ENCODE assay signal across 8 mouse cellular contexts in genomic region chr6:72552171-72553078, GRCm38 (mm10). TPM values are rescaled to one million over a fixed set of nuclear protein-coding genes. Genes with fewer than 3 reads are reported as not detected.
DNase-seq lines count a peak whose midpoint lies in the region; ATAC-seq and TF ChIP-seq lines count a peak whose summit lies in the region.

No protein-coding gene starts in this region.

- no peak for DNase-seq in ES-E14 (ENCODE audit: low read depth, low spot score)
- DNase-seq in adrenal gland, postnatal 25 days: peak; percentile 67
- DNase-seq in forebrain, embryonic 11.5 days (ENCODE audit: low spot score): peak; percentile 77
- peak; percentile 76 for DNase-seq in heart, postnatal 25 days (ENCODE audit: low spot score)
- peak; percentile 77 to 87 for DNase-seq in kidney, postnatal 4 days
- peak; percentile 76 for DNase-seq in lung, postnatal 25 days (ENCODE audit: low spot score)
- peak; percentile 70 for DNase-seq in retina, embryonic 14.5 days (ENCODE audit: low spot score)
- DNase-seq in c-Kit-positive CD71-positive TER-119-positive erythroid progenitor cells, embryonic 14.5 days (ENCODE audit: low spot score): no peak

- H3K36me3 ChIP-seq in ES-E14 (ENCODE audit: control insufficient read depth, insufficient read depth, low read length, poor library complexity, severe bottlenecking): no peaks in the 10 kb centered on the region
- H3K36me3 ChIP-seq in forebrain, embryonic 11.5 days (ENCODE audit: control insufficient read depth, insufficient read depth, low read length): no peaks in the 10 kb centered on the region

- H3K4me3 ChIP-seq in ES-E14 (ENCODE audit: insufficient read depth in 1 of 2, low read depth in 1 of 2, low read length in 2 of 2, poor library complexity in 1 of 2, severe bottlenecking in 1 of 2): peak overlapping the region; percentile 28 to 43; a peak in 3 of 4 replicates
- H3K4me3 ChIP-seq in forebrain, embryonic 11.5 days (ENCODE audit: low read depth, low read length): peak overlapping the region; percentile 18

- no peaks in the 10 kb centered on the region for H3K9me3 ChIP-seq in ES-E14 (ENCODE audit: control insufficient read depth, insufficient read depth, low read depth, low read length)
- no peaks in the 10 kb centered on the region for H3K9me3 ChIP-seq in forebrain, embryonic 11.5 days (ENCODE audit: control insufficient read depth, low read length)

- WGBS in forebrain, embryonic 11.5 days: 19% methylated on average over 27 of the region's 27 CpGs

- H3K27me3 ChIP-seq in forebrain, embryonic 11.5 days (ENCODE audit: control insufficient read depth, insufficient read depth, low read length): no peaks in the 10 kb centered on the region

- intact Hi-C loops in heart, postnatal 25 days (cut with DNase I): no loop called here

- peak overlapping the region; percentile 45; the same call in 1 of the 2 replicates for H3K27ac ChIP-seq in ES-E14 (ENCODE audit: insufficient read depth, low read depth, low read length, poor library complexity, severe bottlenecking)
- H3K27ac ChIP-seq in forebrain, embryonic 11.5 days (ENCODE audit: low read depth, low read length): peak overlapping the region; percentile 42; the same call in 1 of the 2 replicates

- in situ Hi-C loops in ES-E14 (cut with MboI; ENCODE audit: low sequenced_read_pairs in 2 of 2, unreplicated experiment in 2 of 2): no loop called here

- no peak overlapping the region; the same call in 1 of the 2 replicates for H3K9ac ChIP-seq in ES-E14 (ENCODE audit: insufficient read depth, low read depth, low read length, poor library complexity, severe bottlenecking)
- H3K9ac ChIP-seq in forebrain, embryonic 11.5 days (ENCODE audit: low read length): peak overlapping the region; percentile 60

- ATAC-seq in forebrain, embryonic 11.5 days (replicated peaks; ENCODE audit: low FRiP score): peak; percentile 87

- peak overlapping the region; percentile 66 for H3K4me2 ChIP-seq in forebrain, embryonic 11.5 days (ENCODE audit: low read depth, low read length, severe bottlenecking)

- peaks cover 2 to 6% of the 10 kb centered on the region in 2 experiments; a peak in 1 of 4 replicates for H3K4me1 ChIP-seq in ES-E14 (ENCODE audit: control insufficient read depth in 2 of 2, insufficient read depth in 2 of 2, low read length in 2 of 2, poor library complexity in 1 of 2)
- H3K4me1 ChIP-seq in forebrain, embryonic 11.5 days (replicated peaks; ENCODE audit: control insufficient read depth, insufficient read depth, low read length): no peaks in the 10 kb centered on the region; the same call in 1 of the 2 replicates

TF ChIP-seq in ES-E14, 5 proteins besides CTCF, POLR2A, EP300 and RAD21:
- TF ChIP-seq CHD2 (IDR thresholded peaks at IDR 0.05; ENCODE audit: low read depth, low read length) (no peak), HCFC1 (IDR thresholded peaks at IDR 0.05; ENCODE audit: borderline replicate concordance, insufficient read depth, low read length) (no peak), ZC3H11A (IDR thresholded peaks at IDR 0.05; ENCODE audit: borderline replicate concordance, low read depth, low read length) (no peak), ZNF384 (IDR thresholded peaks at IDR 0.05; ENCODE audit: low read depth, low read length) (no peak), MAFK (IDR thresholded peaks at IDR 0.05; ENCODE audit: insufficient read depth, low read depth, low read length) (no peak)

RNA-seq across cellular contexts. Expression of gene Capg, which starts 8.2 kb away (rescaled TPM):
- total RNA-seq in ES-E14 (2012; rRNA removed): 41.8 and 58.4 TPM in 2 replicates
- total RNA-seq in adrenal gland, postnatal 25 days (2021): 30.3 and 48.1 TPM in 2 replicates
- 7.1 and 8.4 TPM in 2 replicates for polyA plus RNA-seq in forebrain, embryonic 11.5 days (2014; fragmentation: Nextera tagmentation; extraction: Ambion mirVana)
- total RNA-seq in heart, postnatal 25 days (2021): 1 to 10 TPM; 6.5 to 8.7 TPM

RNA-seq across cellular contexts. Expression of gene Sh2d6, which starts 30.9 kb away (rescaled TPM):
- total RNA-seq in ES-E14 (2012; rRNA removed): not detected in 2 replicates
- total RNA-seq in adrenal gland, postnatal 25 days (2021): 0.39 TPM in 1 of 2 replicates, not detected in the other
- polyA plus RNA-seq in forebrain, embryonic 11.5 days (2014; fragmentation: Nextera tagmentation; extraction: Ambion mirVana): 0.36 and 0.51 TPM in 2 replicates
- not detected for total RNA-seq in heart, postnatal 25 days (2021)

RNA-seq across cellular contexts. Expression of gene Elmod3, which starts 45.8 kb away (rescaled TPM):
- 4.3 and 4.8 TPM in 2 replicates for total RNA-seq in ES-E14 (2012; rRNA removed)
- 23.3 and 24.4 TPM in 2 replicates for total RNA-seq in adrenal gland, postnatal 25 days (2021)
- 15.8 and 16.5 TPM in 2 replicates for polyA plus RNA-seq in forebrain, embryonic 11.5 days (2014; fragmentation: Nextera tagmentation; extraction: Ambion mirVana)
- 10 to 100 TPM; 11.3 to 19.8 TPM for total RNA-seq in heart, postnatal 25 days (2021)

RNA-seq across cellular contexts. Expression of gene Retsat, which starts 45.9 kb away (rescaled TPM):
- 20.2 and 39.6 TPM in 2 replicates for total RNA-seq in ES-E14 (2012; rRNA removed)
- 309 and 334 TPM in 2 replicates for total RNA-seq in adrenal gland, postnatal 25 days (2021)
- 5.3 and 6.3 TPM in 2 replicates for polyA plus RNA-seq in forebrain, embryonic 11.5 days (2014; fragmentation: Nextera tagmentation; extraction: Ambion mirVana)
- 100 to 1,000 TPM; 155 to 157 TPM for total RNA-seq in heart, postnatal 25 days (2021)

Comparison
In these comparisons a context has a peak if more than half of its experiments do, and no peak if none do; other contexts are left out.
1. DNase-seq: peak in adrenal gland, postnatal 25 days (single experiment), forebrain, embryonic 11.5 days (single experiment), heart, postnatal 25 days (single experiment), kidney, postnatal 4 days (2 of 2), lung, postnatal 25 days (single experiment) and retina, embryonic 14.5 days (single experiment); none in ES-E14 (single experiment) and c-Kit-positive CD71-positive TER-119-positive erythroid progenitor cells, embryonic 14.5 days (single experiment).